Mouse (Mus musculus): ENCODE measurements around the gene Gm26992.

GRCm38 (mm10) chrX:103414167-103414566 is 7.6 kb upstream of the Gm26992 start, which contains the start of gene Tsx:
- TF ChIP-seq EP300 (IDR thresholded peaks at IDR 0.05; ENCODE audit: low read depth) (no peak), CTCF (IDR thresholded peaks at IDR 0.05; ENCODE audit: low read depth) (no peak)
